Mouse (Mus musculus): Measurements from ENCODE around the gene Kri1. TPM values are rescaled to one million over a fixed set of nuclear protein-coding genes. Genes with fewer than 3 reads are reported as not detected.
A peak's percentile ranks its signal among the peaks of the same experiment; 100 is the strongest.
"Not testable (repeated sequence)": the region's sequence is repeated elsewhere in the genome, so short reads cannot be mapped to it uniquely, and the experiment has no call there.

The Kri1 gene
- polyA plus RNA-seq, 1 experiment from 2014 or later: 15.6 TPM

GRCm38 (mm10) chr9:21233805-21234204 lies 54.0 kb downstream of the Kri1 start:
- H3K4me2 ChIP-seq (replicated peaks): no peak overlapping the region
- H3K4me3 ChIP-seq (replicated peaks; ENCODE audit: low read length): no peak overlapping the region
- no peak overlapping the region for H3K27ac ChIP-seq
- ATAC-seq (ENCODE audit: low FRiP score) (no peak), DNase-seq (ENCODE audit: low spot score) (no peak)
- WGBS: 81% methylated on average over 28 of the region's 28 CpGs
- no peaks in the 10 kb centered on the region for H3K27me3 ChIP-seq (ENCODE audit: control insufficient read depth, insufficient read depth, low read length)
- H3K4me1 ChIP-seq (replicated peaks; ENCODE audit: control insufficient read depth, insufficient read depth, low read length): peaks cover 21% of the 10 kb centered on the region
- peaks cover 59% of the 10 kb centered on the region for H3K36me3 ChIP-seq (replicated peaks; ENCODE audit: control insufficient read depth, insufficient read depth)
- H3K9ac ChIP-seq: no peak overlapping the region
- no peaks in the 10 kb centered on the region for H3K9me3 ChIP-seq (ENCODE audit: control insufficient read depth, low read length)

GRCm38 (mm10) chr9:21233366-21233765 lies 54.4 kb downstream of the Kri1 start:
- ATAC-seq (ENCODE audit: low FRiP score) (no peak), DNase-seq (ENCODE audit: low spot score) (no peak)
- Histone ChIP-seq H3K9me3 (ENCODE audit: control insufficient read depth, low read length) (no peaks in the 10 kb centered on the region), H3K4me1 (replicated peaks; ENCODE audit: control insufficient read depth, insufficient read depth, low read length) (peaks cover 21% of the 10 kb centered on the region), H3K9ac (no peak overlapping the region), H3K36me3 (replicated peaks; ENCODE audit: control insufficient read depth, insufficient read depth) (peaks cover 61% of the 10 kb centered on the region), H3K27me3 (ENCODE audit: control insufficient read depth, insufficient read depth, low read length) (no peaks in the 10 kb centered on the region), H3K4me3 (replicated peaks; ENCODE audit: low read length) (no peak overlapping the region), H3K27ac (no peak overlapping the region), H3K4me2 (replicated peaks) (no peak overlapping the region)
- 86% methylated on average over 29 of the region's 29 CpGs for WGBS

GRCm38 (mm10) chr9:21232867-21233266 lies 54.9 kb downstream of the Kri1 start:
- H3K4me2 ChIP-seq (replicated peaks): no peak overlapping the region
- H3K4me1 ChIP-seq (replicated peaks; ENCODE audit: control insufficient read depth, insufficient read depth, low read length): peaks cover 20% of the 10 kb centered on the region
- H3K9ac ChIP-seq: no peak overlapping the region
- H3K9me3 ChIP-seq (ENCODE audit: control insufficient read depth, low read length): no peaks in the 10 kb centered on the region
- WGBS: 94% methylated on average over 5 of the region's 5 CpGs
- H3K4me3 ChIP-seq (replicated peaks; ENCODE audit: low read length): no peak overlapping the region
- H3K36me3 ChIP-seq (replicated peaks; ENCODE audit: control insufficient read depth, insufficient read depth): peaks cover 61% of the 10 kb centered on the region
- ATAC-seq (ENCODE audit: low FRiP score) (no peak), DNase-seq (ENCODE audit: low spot score) (no peak)
- no peak overlapping the region for H3K27ac ChIP-seq
- no peaks in the 10 kb centered on the region for H3K27me3 ChIP-seq (ENCODE audit: control insufficient read depth, insufficient read depth, low read length)

GRCm38 (mm10) chr9:21231551-21231950 lies 56.2 kb downstream of the Kri1 start:
- no peak overlapping the region for H3K9ac ChIP-seq
- H3K9me3 ChIP-seq (ENCODE audit: control insufficient read depth, low read length): no peaks in the 10 kb centered on the region
- H3K4me1 ChIP-seq (replicated peaks; ENCODE audit: control insufficient read depth, insufficient read depth, low read length): peaks cover 9% of the 10 kb centered on the region
- ATAC-seq (ENCODE audit: low FRiP score): no peak
- no peak overlapping the region for H3K4me3 ChIP-seq (replicated peaks; ENCODE audit: low read length)
- no peak overlapping the region for H3K27ac ChIP-seq
- H3K4me2 ChIP-seq (replicated peaks): no peak overlapping the region
- 54% methylated on average over 23 of the region's 23 CpGs for WGBS
- no peak for DNase-seq (ENCODE audit: low spot score)
- no peaks in the 10 kb centered on the region for H3K27me3 ChIP-seq (ENCODE audit: control insufficient read depth, insufficient read depth, low read length)
- peaks cover 61% of the 10 kb centered on the region for H3K36me3 ChIP-seq (replicated peaks; ENCODE audit: control insufficient read depth, insufficient read depth)

GRCm38 (mm10) chr9:21227342-21227741 lies 60.4 kb downstream of the Kri1 start:
- H3K4me1 ChIP-seq (replicated peaks; ENCODE audit: control insufficient read depth, insufficient read depth, low read length): peaks cover 8% of the 10 kb centered on the region
- H3K27ac ChIP-seq: 0 out of 2 replicates have a peak overlapping the region, but pooled peaks have one; percentile 7
- peak; percentile 70 for ATAC-seq (ENCODE audit: low FRiP score)
- WGBS: 11% methylated on average over 16 of the region's 16 CpGs
- no peaks in the 10 kb centered on the region for H3K9me3 ChIP-seq (ENCODE audit: control insufficient read depth, low read length)
- peak overlapping the region; percentile 52 for H3K9ac ChIP-seq
- H3K36me3 ChIP-seq (replicated peaks; ENCODE audit: control insufficient read depth, insufficient read depth): peaks cover 31% of the 10 kb centered on the region
- H3K27me3 ChIP-seq (ENCODE audit: control insufficient read depth, insufficient read depth, low read length): no peaks in the 10 kb centered on the region
- H3K4me2 ChIP-seq (replicated peaks): peak overlapping the region; percentile 44
- peak overlapping the region; percentile 11 for H3K4me3 ChIP-seq (replicated peaks; ENCODE audit: low read length)
- peak; percentile 71 for DNase-seq (ENCODE audit: low spot score)

- peak overlapping the region; percentile 37 for H3K4me2 ChIP-seq (replicated peaks)
- DNase-seq (ENCODE audit: low spot score) (no peak), ATAC-seq (ENCODE audit: low FRiP score) (no peak)
- H3K9me3 ChIP-seq (ENCODE audit: control insufficient read depth, low read length): no peaks in the 10 kb centered on the region
- H3K36me3 ChIP-seq (replicated peaks; ENCODE audit: control insufficient read depth, insufficient read depth): peaks cover 17% of the 10 kb centered on the region
- H3K4me1 ChIP-seq (replicated peaks; ENCODE audit: control insufficient read depth, insufficient read depth, low read length): peaks cover 13% of the 10 kb centered on the region
- 0 out of 2 replicates have a peak overlapping the region, but pooled peaks have one; percentile 4 for H3K4me3 ChIP-seq (replicated peaks; ENCODE audit: low read length)
- no peak overlapping the region for H3K27ac ChIP-seq
- H3K9ac ChIP-seq: 0 out of 2 replicates have a peak overlapping the region, but pooled peaks have one; percentile 17
- WGBS: 21% methylated on average over 7 of the region's 7 CpGs
- no peaks in the 10 kb centered on the region for H3K27me3 ChIP-seq (ENCODE audit: control insufficient read depth, insufficient read depth, low read length)
Measured at GRCm38 (mm10) chr9:21225415-21225758, 62.4 kb downstream of the Kri1 start.

GRCm38 (mm10) chr9:21224576-21225414 lies 63.0 kb downstream of the Kri1 start:
- Histone ChIP-seq H3K4me1 (replicated peaks; ENCODE audit: control insufficient read depth, insufficient read depth, low read length) (peaks cover 13% of the 10 kb centered on the region), H3K4me2 (replicated peaks) (peak overlapping the region; percentile 37), H3K36me3 (replicated peaks; ENCODE audit: control insufficient read depth, insufficient read depth) (peaks cover 12% of the 10 kb centered on the region), H3K9ac (0 out of 2 replicates have a peak overlapping the region, but pooled peaks have one; percentile 17), H3K9me3 (ENCODE audit: control insufficient read depth, low read length) (no peaks in the 10 kb centered on the region), H3K27ac (no peak overlapping the region), H3K27me3 (ENCODE audit: control insufficient read depth, insufficient read depth, low read length) (no peaks in the 10 kb centered on the region), H3K4me3 (replicated peaks; ENCODE audit: low read length) (0 out of 2 replicates have a peak overlapping the region, but pooled peaks have one; percentile 4)
- ATAC-seq (ENCODE audit: low FRiP score): 0 out of 2 replicates have a peak, but pooled peaks have one; percentile 5
- DNase-seq (ENCODE audit: low spot score): no peak
- 24% methylated on average over 26 of the region's 26 CpGs for WGBS

GRCm38 (mm10) chr9:21223906-21224305 lies 63.9 kb downstream of the Kri1 start:
- Histone ChIP-seq H3K27me3 (ENCODE audit: control insufficient read depth, insufficient read depth, low read length) (no peaks in the 10 kb centered on the region), H3K9me3 (ENCODE audit: control insufficient read depth, low read length) (no peaks in the 10 kb centered on the region), H3K4me2 (replicated peaks) (no peak overlapping the region), H3K4me3 (replicated peaks; ENCODE audit: low read length) (no peak overlapping the region), H3K9ac (no peak overlapping the region), H3K4me1 (replicated peaks; ENCODE audit: control insufficient read depth, insufficient read depth, low read length) (peaks cover 13% of the 10 kb centered on the region), H3K36me3 (replicated peaks; ENCODE audit: control insufficient read depth, insufficient read depth) (peaks cover 3% of the 10 kb centered on the region), H3K27ac (no peak overlapping the region)
- ATAC-seq (ENCODE audit: low FRiP score) (no peak), DNase-seq (ENCODE audit: low spot score) (no peak)
- 95% methylated on average over 6 of the region's 6 CpGs for WGBS

GRCm38 (mm10) chr9:21223490-21223889 lies 64.3 kb downstream of the Kri1 start:
- H3K9ac ChIP-seq; H3K27me3 ChIP-seq (ENCODE audit: control insufficient read depth, insufficient read depth, low read length); H3K4me2 ChIP-seq (replicated peaks); H3K36me3 ChIP-seq (replicated peaks; ENCODE audit: control insufficient read depth, insufficient read depth); H3K9me3 ChIP-seq (ENCODE audit: control insufficient read depth, low read length); ATAC-seq (ENCODE audit: low FRiP score); DNase-seq (ENCODE audit: low spot score); H3K27ac ChIP-seq; H3K4me3 ChIP-seq (replicated peaks; ENCODE audit: low read length): not testable (repeated sequence)
- peaks cover 13% of the 10 kb centered on the region for H3K4me1 ChIP-seq (replicated peaks; ENCODE audit: control insufficient read depth, insufficient read depth, low read length)
- WGBS: 100% methylated on average over 1 of the region's 2 CpGs
